Mouse (Mus musculus): ENCODE measurements around the gene Rfng. TPM values are rescaled to one million over a fixed set of nuclear protein-coding genes. Genes with fewer than 3 reads are reported as not detected.
"Not testable (repeated sequence)": the region's sequence is repeated elsewhere in the genome, so short reads cannot be mapped to it uniquely, and the experiment has no call there.

Gene Rfng
- total RNA-seq (2021): 10 to 100 TPM; 12.3 to 13.9 TPM

DNA sequence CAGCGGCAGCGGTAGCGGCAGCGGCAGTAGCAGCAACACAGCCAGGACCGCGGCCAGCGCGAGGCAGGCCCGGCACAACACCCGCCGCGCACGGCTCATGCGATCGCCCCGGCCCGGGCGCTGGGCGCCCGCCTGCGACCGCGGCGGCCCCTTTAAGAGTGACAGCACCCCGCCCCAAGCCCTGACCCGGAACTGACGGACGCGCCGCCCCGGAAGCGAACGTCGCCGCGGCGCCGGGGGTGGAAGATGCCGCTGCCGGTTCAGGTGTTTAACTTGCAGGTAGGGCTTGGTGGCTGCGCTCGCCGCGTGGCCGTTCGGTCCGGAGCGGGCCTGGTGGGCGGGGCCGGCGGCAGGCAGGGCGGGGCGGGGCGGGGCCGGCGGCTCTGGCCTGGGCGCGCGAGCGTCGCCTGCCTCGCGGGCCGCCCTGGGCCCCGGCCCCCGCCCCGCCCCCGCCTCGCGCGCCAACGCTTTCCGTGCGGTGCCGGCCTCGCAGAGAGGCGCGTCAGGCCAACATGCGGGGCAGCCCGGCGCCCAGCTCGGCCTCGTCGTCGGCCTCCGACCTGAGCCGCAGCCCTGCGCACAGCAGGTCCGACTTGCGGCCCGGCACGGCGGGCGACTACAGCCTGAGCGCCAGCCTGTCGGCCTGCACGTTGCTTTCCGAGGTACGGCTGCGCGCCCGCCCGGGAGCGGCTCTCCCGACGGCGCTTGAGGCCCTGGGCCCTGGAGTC is at the start of gene Rfng, which contains the start of gene Gps1:
TSS of gene Rfng (minus strand) at position 144 of the 728 bp plus-strand sequence.
TSS of gene Gps1 (plus strand) at position 209 of the 728 bp plus-strand sequence.
- intact Hi-C loops (cut with DNase I): loop anchor here (1.0 kb wide), 1 partner anchor 12 kb away; the partner anchor contains the start of gene Dus1l

DNA sequence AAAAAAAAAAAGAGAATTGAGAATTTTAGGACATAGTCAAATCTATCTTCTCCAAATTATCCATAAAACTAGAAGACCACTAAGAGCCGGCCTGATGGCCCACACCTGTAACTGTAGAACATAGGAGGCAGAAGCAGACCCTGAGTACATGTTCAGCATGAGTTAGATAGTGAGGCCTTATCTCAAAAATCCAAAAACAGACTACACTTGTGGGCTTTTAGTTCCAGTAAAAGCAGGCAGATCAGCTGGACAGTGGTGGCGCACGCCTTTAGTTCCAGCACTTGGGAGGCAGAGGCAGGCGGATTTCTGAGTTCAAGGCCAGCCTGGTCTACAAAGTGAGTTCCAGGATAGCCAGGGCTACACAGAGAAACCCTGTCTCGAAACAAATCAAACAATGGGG is 49.0 kb upstream of the Rfng start:
- intact Hi-C loops (cut with DNase I); DNase-seq (ENCODE audit: low spot score): not testable (repeated sequence)

More for the DNA sequence above, at the start of gene Rfng, which contains the start of gene Gps1:
- DNase-seq (ENCODE audit: low spot score): peak; percentile 72

DNA sequence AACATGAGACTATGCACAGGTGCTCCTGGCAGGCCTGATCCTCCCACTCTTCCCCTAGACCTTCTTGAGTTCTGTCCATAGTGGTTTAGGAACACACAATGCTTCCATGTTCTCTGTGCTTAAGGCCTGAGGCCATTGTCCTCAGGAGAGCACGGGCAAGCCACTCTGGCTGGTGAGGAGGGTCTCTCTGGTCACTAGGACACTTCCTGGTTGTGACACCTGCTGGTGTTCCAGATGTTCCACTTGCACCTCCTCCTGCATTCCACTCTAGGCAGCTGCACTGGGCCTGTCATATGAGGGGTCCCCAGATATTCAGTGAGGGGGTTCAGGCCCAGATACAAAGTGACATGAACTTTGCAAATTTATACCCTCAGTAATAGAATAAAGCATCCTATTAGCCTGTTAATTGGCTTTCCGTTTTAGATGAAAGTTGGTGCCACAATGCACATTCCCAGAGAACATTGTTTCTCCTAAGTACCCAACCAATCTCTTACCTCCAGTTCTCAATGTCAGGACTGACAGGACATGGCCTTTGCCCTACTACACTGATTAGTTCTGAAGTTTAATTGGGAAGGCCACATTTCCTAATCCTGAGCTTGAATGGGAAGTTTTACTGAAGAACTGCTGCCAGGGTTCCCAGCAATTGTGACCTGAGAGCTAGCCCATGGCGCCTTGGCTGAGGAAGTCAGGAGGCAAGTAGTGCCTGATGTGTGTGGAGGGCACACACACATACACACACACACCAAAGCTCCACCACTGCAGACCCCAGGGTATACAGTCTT is 47.8 kb upstream of the Rfng start:
- no peak for DNase-seq (ENCODE audit: low spot score)

DNA sequence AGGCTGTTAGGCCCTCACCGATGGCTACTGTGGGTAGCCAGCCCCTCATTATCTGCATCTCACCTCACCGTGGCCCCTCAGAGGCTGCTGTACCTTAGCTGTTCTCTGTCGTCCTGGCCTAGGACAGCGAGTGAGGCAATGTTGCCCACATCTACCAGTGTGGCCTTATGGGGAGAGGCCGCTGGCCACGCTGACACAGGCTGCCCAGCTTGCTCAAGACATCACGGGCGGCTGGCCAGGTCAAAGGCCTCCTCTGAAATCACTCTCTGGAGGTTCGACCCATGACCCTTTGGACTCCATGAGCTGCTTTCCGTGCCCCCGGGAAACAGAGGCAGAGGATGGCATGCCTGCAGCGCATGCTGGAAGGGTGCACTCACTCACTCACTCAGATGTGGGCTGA is 46.7 kb upstream of the Rfng start:
- intact Hi-C loops (cut with DNase I): no loop called here
- DNase-seq (ENCODE audit: low spot score): no peak

More for the DNA sequence above, 47.8 kb upstream of the Rfng start:
- intact Hi-C loops (cut with DNase I): no loop called here

DNA sequence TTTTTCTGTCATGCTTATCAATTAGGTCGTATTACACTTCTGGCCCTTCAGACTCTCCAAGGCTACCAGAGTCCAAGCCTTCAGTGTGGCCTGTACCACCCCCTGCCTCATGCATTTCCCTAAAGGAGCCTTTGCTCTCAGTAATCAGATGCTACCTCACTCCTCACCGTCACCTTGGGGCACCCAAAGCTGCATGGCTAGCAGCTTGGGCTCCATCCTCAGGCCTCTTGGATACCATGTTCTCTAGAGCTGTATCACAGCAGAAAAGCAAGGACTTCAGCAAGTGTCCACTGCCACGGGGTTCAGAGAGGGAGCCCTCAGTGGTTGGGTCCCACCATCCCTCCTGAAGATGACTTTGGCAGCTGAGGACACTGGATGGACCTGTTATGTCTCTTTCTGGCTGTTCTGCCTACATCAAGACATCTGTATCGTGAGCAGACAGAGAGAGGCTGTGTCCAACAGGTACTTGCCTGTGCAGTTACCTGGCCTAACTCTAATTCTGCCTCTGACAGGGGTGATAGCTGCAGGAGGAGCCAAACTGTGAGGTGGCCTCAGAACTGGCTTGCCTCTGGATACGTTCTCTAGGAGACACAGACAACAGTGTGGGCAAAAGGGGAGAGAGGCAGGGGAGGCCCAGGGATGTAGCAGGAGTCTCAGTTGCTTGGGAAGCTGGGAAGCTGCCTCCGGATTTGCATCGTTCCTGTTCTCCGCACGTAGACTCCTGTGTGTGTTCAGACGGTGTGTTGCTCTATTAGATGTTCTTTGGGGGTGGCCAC is 45.9 kb upstream of the Rfng start:
- DNase-seq (ENCODE audit: low spot score): no peak
- intact Hi-C loops (cut with DNase I): no loop called here

DNA sequence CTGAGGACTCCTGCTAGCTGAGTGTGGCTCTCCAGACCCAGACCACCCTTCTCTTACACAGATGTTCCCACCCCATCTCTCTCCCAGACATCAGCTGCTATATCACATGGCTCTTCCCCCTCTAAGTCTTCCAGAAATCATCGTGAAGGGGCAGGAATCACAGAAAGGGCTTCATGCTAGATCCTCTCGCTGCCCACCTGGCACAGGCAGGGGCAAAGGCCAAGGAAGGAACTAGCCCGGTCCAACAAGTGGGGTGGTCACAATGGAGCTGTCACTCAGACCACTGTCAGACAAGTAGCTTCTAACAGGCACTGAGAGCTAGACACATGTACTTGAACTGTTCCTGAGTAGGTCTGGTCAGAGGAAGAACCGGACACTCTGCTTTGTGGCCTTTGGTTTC is 44.4 kb upstream of the Rfng start:
- DNase-seq (ENCODE audit: low spot score): no peak
- intact Hi-C loops (cut with DNase I): no loop called here

DNA sequence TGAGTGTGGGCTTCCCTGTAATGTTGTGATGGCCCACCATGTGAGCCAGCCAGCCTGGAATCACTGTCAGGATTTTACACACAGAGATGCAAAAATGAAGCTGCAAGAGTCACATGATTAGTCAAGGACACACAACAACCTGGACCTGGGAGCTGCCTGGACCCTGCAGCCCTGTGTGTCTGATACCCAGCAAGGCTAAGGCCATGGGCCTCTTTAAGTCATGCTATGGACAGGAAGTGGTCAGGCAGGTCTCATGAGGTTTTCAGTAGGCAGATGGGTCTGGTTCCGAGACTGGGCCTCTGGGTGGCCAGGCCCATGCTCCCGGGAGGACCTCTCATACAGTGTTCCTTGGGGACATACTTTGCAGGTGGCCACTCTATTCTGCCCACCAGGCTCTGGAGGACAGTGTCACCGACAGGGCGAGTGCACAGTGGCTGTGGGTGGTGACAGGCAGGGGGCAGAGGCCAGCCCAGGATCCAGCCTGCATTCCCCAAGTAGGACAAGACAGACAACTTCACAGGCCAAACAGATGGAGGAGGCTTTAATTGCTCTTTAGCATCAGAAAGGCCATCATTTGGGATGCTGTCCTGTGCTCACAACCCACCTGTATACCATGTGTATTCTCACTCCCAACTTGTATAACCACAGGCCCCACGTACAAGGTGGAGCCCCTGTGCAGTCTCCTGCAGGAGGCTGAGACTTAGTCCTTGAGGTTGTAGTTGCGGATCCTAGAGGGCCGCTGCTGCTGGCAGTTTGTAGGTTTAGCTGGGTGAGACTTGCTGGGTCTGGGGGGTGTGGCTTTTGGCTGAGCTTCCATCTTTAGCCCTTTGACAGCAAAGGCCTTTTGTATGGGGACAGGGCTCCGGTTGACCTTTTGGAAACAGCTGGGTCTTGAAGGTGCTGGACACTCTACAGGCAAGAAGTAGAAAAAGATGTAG is 42.3 kb upstream of the Rfng start:
- intact Hi-C loops (cut with DNase I): no loop called here
- no peak for DNase-seq (ENCODE audit: low spot score)

DNA sequence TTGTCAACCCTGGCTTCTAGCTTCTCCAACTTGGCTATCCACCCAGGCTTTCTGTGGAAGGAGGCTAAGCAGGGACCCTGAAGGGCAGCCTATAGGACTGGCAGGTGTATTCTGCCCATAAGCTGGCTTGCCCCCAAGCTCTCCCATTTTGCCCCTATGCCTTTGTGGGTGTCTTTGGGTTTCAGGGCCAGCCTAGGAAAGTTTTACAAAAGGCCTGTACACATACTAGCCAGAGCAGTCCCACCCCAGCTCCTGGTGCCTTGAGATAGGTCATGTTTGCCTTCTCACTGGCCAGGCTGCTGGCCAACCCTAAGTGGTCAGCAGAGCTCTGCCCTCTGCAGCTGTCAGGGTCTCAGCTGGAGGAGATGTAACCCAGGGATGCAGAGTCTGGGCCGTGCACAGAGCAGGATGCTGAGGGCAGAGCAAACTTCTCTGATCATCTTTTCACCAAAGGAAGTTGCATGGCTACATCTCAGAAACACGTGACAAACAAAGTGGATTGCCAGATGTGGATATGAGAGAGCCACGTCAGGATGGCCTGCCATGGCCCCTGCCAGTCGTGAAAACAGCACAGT is 41.4 kb upstream of the Rfng start:
- intact Hi-C loops (cut with DNase I): loop anchor here (2.0 kb wide), 1 partner anchor 79 kb away; no protein-coding TSS in a partner anchor
- DNase-seq (ENCODE audit: low spot score): no peak

DNA sequence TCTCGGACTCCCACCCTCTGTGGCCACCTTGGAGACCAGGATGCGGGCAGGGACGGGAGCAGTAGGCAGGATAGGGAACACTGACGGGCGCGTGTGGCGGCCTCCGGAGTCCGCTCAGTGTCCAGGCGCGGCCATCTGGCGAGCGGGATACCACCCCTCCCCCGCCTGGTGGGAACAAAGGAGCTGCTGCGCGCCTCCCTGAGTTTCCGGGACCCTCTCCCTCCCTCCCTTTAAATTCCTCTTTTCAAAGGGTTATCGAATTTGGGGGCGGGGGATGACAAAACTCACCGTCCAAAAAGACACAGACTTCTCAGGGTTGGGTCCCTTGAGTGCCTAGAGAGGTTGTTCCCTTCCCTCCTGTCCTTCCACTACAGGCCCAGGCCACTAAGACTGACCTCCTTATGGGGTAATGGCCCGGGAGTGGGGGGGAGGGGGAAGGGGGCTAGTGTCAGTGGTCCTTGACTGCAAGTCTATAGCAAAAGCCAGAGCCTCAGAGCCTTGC is 40.8 kb upstream of the Rfng start:
- intact Hi-C loops (cut with DNase I): loop anchor here (2.0 kb wide), 1 partner anchor 80 kb away; no protein-coding TSS in a partner anchor
- DNase-seq (ENCODE audit: low spot score): no peak

DNA sequence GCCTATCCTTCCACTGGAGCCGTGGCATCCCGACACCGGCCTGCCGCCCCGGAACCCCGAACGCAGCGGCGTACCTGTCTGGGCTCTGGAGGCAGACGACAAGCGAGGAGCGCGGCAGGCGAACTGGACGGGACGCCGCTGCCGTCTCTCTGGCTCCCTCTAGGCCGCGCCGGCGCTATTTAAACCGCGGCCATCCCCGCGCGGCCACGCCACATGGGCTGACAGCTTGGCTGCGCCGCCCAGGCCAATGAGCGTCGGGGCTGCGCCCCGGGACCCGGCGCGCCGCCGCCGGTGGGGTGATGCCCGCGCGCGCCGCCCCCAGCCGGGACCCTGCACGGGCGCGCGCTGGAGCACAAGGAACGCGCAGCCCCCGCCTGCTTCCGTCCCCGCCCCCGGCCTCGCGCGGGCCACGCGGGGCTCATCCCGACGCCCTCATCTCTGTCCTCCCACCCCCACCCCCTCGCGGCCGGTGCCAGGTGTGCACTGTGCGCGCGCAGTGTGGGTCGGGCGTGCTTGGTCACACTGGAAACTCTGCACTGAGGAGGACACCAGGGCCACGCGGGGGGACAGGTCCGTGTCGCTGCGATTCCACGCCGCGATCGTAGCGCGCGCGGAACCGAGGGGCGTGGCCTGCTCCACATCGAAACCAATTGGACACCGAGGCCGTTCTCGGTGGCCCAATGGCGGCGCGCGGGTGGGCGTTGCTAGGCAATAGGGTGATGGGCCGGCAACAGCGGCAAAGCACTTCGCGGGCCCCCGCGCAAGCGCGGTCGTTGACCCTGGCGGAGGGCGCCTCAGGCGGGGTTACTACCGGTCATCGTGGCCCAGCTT is 40.2 kb upstream of the Rfng start, which contains the start of gene Fasn:
TSS of gene Fasn (minus strand) at position 592 of the 831 bp plus-strand sequence.
- intact Hi-C loops (cut with DNase I): loop anchor here (2.0 kb wide), 1 partner anchor 81 kb away; no protein-coding TSS in a partner anchor
- peak; percentile 94 for DNase-seq (ENCODE audit: low spot score)

DNA sequence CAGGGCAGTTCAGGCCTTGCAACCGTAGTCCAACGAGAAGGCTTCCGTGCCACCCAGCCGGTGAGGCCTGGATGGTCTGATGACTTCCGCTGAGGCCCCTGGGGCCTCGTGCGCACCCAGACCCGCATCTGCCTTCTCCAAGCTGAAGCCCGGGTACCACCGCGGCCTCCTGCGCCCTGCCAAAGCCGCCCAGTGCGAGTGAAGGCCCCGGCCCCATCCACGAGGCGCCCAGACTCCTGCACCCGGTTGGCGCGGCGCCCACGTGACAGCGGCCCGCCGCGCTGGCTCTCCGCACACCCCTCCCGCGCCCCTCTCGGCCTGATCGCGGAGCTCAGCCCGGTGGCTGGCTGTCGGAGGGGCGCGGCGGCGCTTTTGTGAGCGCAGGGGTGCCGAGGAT is 39.5 kb upstream of the Rfng start:
- DNase-seq (ENCODE audit: low spot score): no peak
- intact Hi-C loops (cut with DNase I): no loop called here

DNA sequence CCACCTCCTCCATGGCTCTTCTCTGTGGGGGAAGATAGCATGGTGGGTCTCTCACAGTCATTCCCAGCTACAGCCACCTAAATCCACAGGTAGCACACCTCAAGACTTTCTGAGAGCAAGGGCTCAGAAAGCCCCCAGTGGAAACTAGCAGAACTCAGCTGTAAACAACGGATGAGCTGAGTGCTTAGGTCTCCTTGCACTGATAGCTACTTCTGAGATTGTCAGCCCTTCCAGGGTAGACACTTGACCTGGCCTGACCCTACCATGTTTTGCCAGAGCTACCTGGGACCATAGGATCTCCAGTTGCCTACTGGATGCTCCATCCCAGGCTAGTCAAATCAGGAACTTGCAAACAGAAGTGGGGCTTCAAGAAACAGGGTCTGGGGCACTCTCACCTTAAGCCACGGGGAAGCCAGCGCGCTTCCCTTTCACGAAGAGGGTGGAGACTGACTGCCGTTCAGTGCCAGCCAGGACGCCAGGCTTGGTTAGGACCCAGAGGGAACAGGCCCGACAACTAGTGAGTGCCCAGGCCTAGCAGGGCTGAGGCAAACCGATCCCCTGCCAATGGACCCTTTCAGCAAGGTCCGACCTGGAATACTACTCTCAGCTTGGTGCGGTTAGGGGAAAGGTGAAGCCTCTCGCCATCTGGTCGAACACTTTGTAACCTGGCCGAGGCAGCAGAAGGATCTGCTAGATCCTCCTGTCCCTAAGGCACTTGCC is 39.0 kb upstream of the Rfng start:
- no peak for DNase-seq (ENCODE audit: low spot score)
- intact Hi-C loops (cut with DNase I): no loop called here

DNA sequence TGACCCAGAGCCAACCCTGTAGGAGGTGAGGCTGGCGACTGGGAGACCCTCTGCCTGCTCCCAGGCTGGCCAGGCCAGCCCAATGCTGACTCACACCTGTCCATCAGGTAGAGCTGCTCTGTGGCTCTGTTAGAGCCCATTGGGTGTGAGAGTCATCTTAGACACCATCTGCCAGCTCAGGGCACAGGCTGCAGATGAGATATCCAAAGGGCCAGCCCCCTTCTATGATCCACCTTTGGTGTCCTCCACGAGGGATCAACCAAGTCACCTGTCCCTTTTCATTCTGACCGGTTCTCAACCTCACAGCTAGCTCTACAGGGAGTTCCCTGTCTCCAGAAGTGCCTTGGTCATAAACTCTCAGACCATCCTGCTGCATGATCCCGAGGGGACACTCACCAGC is 38.3 kb upstream of the Rfng start:
- DNase-seq (ENCODE audit: low spot score): no peak
- intact Hi-C loops (cut with DNase I): no loop called here

DNA sequence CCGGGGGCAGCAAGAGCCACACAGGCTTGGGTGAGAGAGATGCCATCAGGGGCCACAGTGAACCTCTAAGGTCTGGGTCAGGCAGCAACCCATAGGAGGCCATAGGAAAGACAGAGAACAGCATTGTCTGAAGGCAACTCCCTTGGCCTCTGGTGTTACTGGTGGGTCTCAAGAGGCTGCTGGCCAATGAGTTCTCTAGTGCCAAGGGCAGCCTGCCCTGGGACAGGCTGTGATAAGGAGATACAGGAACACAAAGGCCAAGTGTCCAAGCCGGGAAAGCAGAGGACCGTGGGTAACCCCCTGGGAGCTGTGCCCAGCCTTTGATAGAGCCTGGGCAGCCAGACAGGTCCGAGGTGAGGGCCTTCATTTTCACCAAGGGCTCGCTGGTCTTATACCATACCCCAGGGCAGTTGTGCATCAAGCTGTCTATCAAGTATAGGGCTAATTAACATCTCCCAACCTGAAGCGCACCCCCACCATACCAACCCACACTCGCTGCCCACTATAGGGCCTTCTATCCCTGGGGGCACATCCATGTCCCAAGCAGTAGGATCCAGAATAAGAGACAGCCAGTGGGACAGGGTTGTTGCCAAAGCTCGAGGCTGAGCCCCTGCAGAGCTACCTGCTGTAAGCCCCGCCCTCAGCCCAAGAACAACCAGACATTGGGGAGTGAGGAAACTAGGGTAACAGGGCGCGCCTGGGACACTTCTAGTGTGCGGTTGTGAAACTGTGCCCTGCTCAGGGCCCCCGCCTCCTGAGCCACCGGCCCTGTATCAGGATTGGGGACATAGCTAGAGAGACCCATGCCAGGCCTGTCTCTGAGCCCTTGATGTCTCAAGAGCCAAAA is 37.3 kb upstream of the Rfng start:
- no peak for DNase-seq (ENCODE audit: low spot score)
- intact Hi-C loops (cut with DNase I): no loop called here

DNA sequence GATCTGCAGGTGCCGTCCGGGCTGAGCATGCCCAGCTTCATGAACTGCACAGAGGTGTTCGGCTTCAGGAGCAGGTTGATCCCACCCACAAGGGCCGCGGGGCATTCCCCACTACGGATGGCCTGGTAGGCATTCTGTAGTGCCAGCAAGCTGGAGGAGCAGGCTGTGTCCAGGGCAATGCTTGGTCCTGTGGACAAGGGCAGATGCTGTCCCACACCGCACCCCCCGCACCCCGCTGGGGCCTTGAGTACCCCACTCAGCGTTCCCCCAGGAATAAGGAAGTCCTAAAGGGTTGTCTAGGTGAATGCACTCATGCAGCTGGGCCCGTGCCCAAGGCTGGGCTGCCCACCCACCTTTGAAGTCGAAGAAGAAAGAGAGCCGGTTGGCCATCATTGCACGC is 36.5 kb upstream of the Rfng start:
- intact Hi-C loops (cut with DNase I): no loop called here

DNA sequence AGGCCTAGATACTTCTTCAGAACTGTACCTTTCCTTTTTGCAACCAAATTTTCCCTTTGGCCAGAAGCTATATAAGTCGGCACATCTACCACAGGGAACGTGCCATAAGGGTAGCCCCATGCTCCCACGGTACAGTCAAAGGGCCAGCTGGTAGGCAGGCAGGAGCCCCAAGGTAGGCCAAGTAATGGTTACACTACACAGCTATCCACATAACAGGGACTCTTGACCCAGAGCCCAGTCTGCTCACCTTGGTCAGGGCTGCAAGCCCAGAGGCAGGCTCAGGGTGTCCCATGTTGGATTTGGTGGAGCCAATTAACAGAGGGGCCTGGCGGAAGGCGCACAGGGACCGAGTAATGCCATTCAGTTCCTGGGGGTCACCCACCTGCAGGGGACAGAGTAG is 35.5 kb upstream of the Rfng start:
- intact Hi-C loops (cut with DNase I): no loop called here
- DNase-seq (ENCODE audit: low spot score): no peak

More for the DNA sequence above, 36.5 kb upstream of the Rfng start:
- DNase-seq (ENCODE audit: low spot score): no peak

Measured in heart, postnatal 25 days (tissue).